Mouse (Mus musculus): ENCODE measurements around the gene St6galnac1. TPM values are rescaled to one million over a fixed set of nuclear protein-coding genes. Genes with fewer than 3 reads are reported as not detected.
"Not testable (repeated sequence)": the region's sequence is repeated elsewhere in the genome, so short reads cannot be mapped to it uniquely, and the experiment has no call there.

The St6galnac1 gene
- total RNA-seq (2021) = not detected
- long read RNA-seq, experiment 1 = 0 reads
- long read RNA-seq, experiment 2 = 0 reads

GRCm38 (mm10) chr11:116775407-116775806 lies at the start of gene St6galnac1:
TSS of gene St6galnac1 (minus strand) at chr11:116775507.
- intact Hi-C loops (cut with DNase I) = no loop called here

GRCm38 (mm10) chr11:116823885-116824284 lies 48.6 kb upstream of the St6galnac1 start:
- intact Hi-C loops (cut with DNase I); DNase-seq: not testable (repeated sequence)

More at GRCm38 (mm10) chr11:116775407-116775806, at the start of gene St6galnac1:
- DNase-seq = no peak

GRCm38 (mm10) chr11:116823255-116823654 lies 47.9 kb upstream of the St6galnac1 start:
- DNase-seq = no peak
- intact Hi-C loops (cut with DNase I) = no loop called here

GRCm38 (mm10) chr11:116822626-116823025 lies 47.3 kb upstream of the St6galnac1 start:
- intact Hi-C loops (cut with DNase I) = no loop called here

GRCm38 (mm10) chr11:116822215-116822614 lies 46.9 kb upstream of the St6galnac1 start:
- DNase-seq = no peak
- intact Hi-C loops (cut with DNase I) = no loop called here

More at GRCm38 (mm10) chr11:116822626-116823025, 47.3 kb upstream of the St6galnac1 start:
- DNase-seq = no peak

- intact Hi-C loops (cut with DNase I) = no loop called here
Observed at GRCm38 (mm10) chr11:116821057-116821940, 46.0 kb upstream of the St6galnac1 start.

GRCm38 (mm10) chr11:116819932-116820593 lies 44.8 kb upstream of the St6galnac1 start:
- intact Hi-C loops (cut with DNase I) = no loop called here
- peak in 1 of 2 experiments; percentile 48 for DNase-seq

More at GRCm38 (mm10) chr11:116821057-116821940, 46.0 kb upstream of the St6galnac1 start:
- no peak for DNase-seq

- DNase-seq = no peak
- intact Hi-C loops (cut with DNase I) = no loop called here
Observed at GRCm38 (mm10) chr11:116818722-116819121, 43.4 kb upstream of the St6galnac1 start.

- no peak for DNase-seq
- intact Hi-C loops (cut with DNase I) = no loop called here
Observed at GRCm38 (mm10) chr11:116817567-116817966, 42.3 kb upstream of the St6galnac1 start.

GRCm38 (mm10) chr11:116816769-116817168 lies 41.5 kb upstream of the St6galnac1 start:
- DNase-seq = peak in 1 of 2 experiments; percentile 65
- intact Hi-C loops (cut with DNase I) = no loop called here

- intact Hi-C loops (cut with DNase I) = loop anchor here (5.0 kb wide), 1 partner anchor 228 kb away; the partner anchor contains the start of gene Aanat
- DNase-seq = no peak
Observed at GRCm38 (mm10) chr11:116814884-116815415, 39.6 kb upstream of the St6galnac1 start.

GRCm38 (mm10) chr11:116814076-116814883 lies 39.0 kb upstream of the St6galnac1 start:
- DNase-seq = peak; percentile 69 to 70
- intact Hi-C loops (cut with DNase I) = loop anchor here (5.0 kb wide), 1 partner anchor 227 kb away; the partner anchor contains the start of gene Aanat

GRCm38 (mm10) chr11:116813610-116814009 lies 38.3 kb upstream of the St6galnac1 start:
- intact Hi-C loops (cut with DNase I) = loop anchor here (5.0 kb wide), 1 partner anchor 226 kb away; the partner anchor contains the start of gene Aanat

GRCm38 (mm10) chr11:116812793-116813529 lies 37.7 kb upstream of the St6galnac1 start:
- no peak for DNase-seq
- intact Hi-C loops (cut with DNase I) = loop anchor here (5.0 kb wide), 1 partner anchor 226 kb away; the partner anchor contains the start of gene Aanat

More at GRCm38 (mm10) chr11:116813610-116814009, 38.3 kb upstream of the St6galnac1 start:
- DNase-seq = no peak

- no peak for DNase-seq
- intact Hi-C loops (cut with DNase I) = loop anchor here (5.0 kb wide), 1 partner anchor 224 kb away; the partner anchor contains the start of gene Aanat
Observed at GRCm38 (mm10) chr11:116810983-116811901, 35.9 kb upstream of the St6galnac1 start.

- intact Hi-C loops (cut with DNase I) = loop anchor here (5.0 kb wide), 1 partner anchor 223 kb away; the partner anchor contains the start of gene Aanat
- no peak for DNase-seq
Observed at GRCm38 (mm10) chr11:116810528-116810927, 35.2 kb upstream of the St6galnac1 start.

GRCm38 (mm10) chr11:116809520-116809919 lies 34.2 kb upstream of the St6galnac1 start:
- intact Hi-C loops (cut with DNase I) = loop anchor here (2.0 kb wide), 1 partner anchor 139 kb away; no protein-coding TSS in a partner anchor
- DNase-seq = no peak
